Mouse (Mus musculus): ENCODE data around the gene Rps6kl1. TPM values are rescaled to one million over a fixed set of nuclear protein-coding genes. Genes with fewer than 3 reads are reported as not detected.

Gene Rps6kl1
- total RNA-seq, 2 experiments from 2014 or later: 4.3 to 4.8 TPM

DNA sequence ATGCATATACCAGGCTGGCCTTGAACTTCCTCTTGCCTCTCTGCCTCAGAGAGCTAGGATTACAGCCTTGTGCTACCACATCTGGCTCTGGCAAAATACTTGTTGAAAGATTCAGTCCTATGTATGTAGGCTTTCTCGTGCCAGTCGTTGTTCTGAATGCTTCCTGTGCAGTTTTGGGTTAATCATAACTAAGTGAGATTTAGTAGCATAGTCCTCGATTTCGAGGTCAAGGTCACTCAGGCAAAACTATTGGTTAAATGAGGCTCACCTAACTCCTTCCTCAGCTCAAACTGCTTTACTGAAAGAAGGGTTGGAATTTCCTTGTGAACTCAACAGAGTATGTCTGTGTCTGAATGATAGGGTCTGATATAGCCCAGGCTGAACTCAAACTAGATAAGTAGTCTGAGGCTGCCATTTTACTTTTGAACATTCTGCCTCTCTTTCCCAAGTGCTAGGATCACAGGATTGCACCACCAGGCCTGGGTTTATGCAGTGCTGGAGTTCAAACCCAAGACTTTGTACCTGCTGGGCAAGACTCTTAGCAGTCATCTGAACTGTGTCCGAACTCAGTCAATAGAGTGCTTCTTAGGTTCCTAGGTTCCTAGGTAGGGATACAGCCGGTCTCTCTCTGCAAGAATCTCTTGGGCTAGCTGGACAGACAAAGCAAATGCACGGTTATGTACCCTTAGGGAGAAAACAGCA lies 38.4 kb downstream of the Rps6kl1 start:
- intact Hi-C loops (cut with DNase I): no loop called here
- no peak for DNase-seq

DNA sequence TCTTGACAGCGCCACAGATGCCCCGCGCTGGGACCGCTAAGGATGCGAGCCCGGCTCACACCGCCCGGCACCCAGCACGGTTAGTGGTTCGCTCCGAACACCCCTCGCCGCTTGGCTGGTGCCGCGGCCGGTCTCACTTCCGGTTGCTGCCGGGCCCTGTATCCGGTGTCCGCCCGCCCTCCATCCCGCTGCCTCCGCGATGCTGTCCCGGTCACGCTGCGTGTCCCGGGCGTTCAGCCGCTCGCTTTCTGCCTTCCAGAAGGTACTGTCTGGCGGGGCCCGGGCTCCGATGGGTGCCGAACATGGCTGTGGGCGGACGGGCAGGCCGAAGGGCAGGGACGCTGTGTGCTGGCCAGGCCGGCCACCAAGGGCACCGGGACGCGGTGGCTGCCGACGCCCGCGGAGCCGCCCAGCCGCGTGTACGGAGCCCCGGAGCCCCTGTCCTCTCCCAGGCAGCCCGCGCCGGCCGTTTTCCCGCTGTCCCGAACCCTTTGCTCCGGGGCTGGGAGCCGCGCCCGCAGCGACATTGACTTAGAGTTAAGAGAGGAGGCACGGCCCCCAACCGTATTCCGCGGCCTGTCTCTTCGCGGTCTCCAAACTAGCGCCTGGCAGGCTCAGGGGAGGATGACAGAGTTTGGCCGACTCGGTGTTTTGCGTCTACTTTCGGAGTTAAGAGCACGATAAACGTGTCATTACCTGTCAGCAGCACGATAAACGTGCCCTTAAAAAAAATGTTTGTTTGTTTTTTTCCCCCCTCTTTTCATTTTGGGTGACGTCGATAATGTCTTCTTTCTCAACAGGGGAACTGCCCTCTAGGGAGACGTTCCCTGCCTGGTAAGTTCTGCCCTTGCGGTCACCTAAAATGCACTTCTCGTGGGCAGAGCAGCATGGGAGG lies 40.1 kb downstream of the Rps6kl1 start, which contains the start of the genes Prox2 and Dlst:
Gene Prox2 (minus strand): TSS at position 62 of the 895 bp plus-strand sequence.
Gene Dlst (plus strand): TSS at position 136 of the 895 bp plus-strand sequence.
- intact Hi-C loops (cut with DNase I): no loop called here
- peak; percentile 91 to 93 for DNase-seq

DNA sequence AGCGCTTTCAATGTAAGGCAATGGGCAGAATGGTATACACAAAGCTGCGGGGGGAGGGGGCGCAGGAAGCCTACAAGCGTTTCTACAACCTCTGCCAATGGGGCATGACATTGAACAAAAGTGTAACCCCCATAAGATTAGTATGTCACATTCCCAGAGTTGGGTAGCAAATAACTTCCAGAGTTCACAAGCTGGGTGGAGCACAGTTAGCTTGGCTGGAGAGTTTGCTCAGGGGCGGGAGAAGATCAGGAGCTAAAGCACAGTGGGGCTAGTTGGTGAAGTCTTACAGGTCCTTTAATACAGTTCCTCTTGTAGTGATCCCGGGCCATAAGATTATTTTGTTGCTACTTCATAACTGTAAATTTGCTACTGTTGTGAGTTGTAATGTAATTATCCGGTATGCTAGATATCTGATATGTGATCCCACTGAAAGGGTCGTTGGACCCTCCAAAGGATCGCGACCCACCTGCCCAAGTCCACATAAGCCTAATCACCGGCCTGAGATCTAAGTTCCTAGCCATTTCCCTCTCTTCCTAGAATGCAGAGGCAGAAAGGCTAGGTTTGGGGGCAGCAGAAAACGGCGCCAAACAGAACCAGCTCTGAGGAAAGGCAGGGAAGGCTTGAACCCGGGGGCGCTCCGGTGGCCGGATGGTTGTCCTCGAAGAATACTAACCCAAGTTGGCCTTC lies 40.9 kb downstream of the Rps6kl1 start:
- intact Hi-C loops (cut with DNase I): no loop called here
- peak in 1 of 2 experiments; percentile 18 for DNase-seq

DNA sequence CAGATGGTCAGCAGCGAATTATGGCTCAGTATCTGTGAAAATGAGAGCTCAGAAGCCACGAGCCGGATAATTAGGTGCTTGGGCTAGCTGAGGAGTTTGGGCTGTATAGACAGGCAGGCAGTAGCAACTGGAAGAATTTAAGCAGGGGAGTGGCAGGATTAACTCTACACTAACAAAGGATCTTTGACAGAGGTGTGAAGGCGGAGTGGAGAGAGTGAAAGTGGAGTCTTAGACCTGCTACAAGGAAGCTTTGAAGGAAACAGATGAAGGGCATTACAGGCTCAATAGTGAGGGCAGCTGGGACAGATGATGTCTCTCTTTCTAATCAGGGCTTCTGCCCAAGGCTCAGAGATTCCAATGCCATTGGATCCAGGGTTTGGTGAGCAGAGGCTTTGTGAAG lies 41.6 kb downstream of the Rps6kl1 start:
- intact Hi-C loops (cut with DNase I): no loop called here
- DNase-seq: no peak

DNA sequence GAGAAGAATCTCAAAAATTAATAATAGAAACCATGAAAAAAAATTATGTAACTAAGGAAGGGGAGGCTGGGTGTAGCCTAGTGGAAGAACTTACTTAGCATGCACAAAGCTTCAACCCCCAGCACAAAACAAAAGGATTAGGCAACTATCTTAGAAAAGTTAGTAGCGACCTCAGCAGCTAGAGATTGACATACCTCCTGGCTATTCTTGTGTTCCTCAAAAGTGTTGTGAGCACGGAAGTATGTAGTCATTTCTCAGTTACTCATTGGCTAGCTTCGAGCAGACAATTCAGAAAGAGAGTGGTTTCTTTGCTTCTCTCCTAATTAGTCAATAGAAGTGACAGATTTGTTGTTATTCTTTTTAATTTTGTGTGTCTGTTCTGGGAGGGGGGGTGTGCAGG lies 42.4 kb downstream of the Rps6kl1 start:
- intact Hi-C loops (cut with DNase I): no loop called here
- no peak for DNase-seq

DNA sequence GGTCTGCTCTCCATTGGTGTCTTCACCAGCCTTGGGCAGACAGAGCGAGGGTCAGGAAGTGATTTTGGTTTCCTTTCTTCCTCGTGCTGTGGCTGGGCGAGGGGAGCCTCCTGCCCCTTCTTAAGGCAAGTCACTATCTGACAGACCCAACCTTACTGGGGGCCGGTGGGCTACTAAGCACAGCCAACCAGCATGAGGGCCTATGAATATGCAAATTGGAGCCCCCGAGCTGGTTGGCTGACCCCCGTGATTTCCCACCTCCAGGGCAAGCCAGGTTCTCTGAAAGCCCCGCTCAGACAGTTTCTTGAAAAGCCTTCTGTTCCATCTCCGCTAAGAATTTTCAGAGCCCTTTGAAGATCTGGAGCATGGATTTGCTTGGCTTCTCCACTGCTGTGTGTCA lies 44.8 kb downstream of the Rps6kl1 start:
- no peak for DNase-seq
- intact Hi-C loops (cut with DNase I): no loop called here

DNA sequence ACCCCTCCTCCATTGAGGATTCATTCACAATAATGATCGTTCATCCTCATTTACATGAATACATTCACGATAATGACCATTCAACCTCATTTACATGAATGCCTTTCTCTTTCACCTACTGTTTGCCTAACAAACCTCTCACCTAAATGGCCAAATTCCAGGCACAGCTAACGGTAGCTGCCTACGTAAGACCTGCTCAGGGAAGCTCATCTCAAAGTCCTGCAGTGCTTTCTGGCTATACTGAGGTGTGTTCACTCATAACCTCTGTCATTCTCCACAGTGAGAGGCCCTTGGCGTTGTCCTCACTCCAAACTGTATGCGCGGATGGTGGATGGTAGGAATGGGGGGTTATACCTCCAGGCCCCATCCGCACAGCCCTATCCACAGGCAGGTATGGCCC lies 46.3 kb downstream of the Rps6kl1 start:
- intact Hi-C loops (cut with DNase I): no loop called here
- DNase-seq: no peak

DNA sequence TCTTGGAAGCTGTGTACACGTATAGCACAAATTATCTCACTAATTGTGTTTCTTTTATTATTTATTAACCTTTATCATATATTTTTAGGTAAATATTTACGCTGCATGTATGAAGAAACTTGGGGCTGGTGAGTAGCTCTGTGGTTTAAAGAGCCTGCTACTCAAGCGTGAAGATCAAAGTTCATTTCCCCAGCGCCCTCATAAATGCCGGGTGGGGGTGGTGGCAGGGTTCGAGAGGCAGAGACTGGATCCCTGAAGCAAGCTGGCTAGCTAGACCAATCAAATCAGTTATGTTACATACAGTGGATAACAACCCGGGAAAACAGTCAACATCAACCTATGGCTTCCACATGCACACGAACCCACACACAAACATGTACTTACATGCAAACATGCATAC lies 48.0 kb downstream of the Rps6kl1 start:
- intact Hi-C loops (cut with DNase I): no loop called here
- DNase-seq: no peak

DNA sequence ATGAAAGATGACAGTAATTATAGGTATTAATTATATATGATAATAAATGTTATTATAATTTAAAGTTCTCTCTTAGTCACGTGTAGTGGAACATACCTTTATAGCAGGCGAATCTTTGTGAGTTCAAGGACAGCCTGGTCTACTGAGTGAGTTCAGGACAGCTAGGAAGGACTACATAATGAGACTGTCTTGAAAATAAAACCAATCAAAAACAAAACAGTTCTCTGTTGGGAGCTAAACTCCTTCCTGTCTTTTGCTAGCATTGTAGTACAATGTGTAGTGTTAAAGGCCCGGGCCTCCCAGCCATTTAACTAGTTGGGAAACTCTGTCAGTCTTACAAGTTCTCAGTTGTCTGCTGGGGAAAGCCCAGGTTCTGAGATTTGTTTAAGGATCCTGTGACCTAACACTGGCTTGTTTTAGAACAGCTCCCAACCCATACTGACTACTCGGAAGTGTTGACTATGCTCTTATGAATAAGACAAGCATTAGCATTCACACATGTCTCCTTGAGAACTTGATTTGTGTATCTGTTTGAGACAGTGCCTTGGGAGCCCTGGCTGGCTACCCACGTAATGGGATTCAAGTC lies 49.5 kb downstream of the Rps6kl1 start:
- DNase-seq: no peak
- intact Hi-C loops (cut with DNase I): no loop called here

DNA sequence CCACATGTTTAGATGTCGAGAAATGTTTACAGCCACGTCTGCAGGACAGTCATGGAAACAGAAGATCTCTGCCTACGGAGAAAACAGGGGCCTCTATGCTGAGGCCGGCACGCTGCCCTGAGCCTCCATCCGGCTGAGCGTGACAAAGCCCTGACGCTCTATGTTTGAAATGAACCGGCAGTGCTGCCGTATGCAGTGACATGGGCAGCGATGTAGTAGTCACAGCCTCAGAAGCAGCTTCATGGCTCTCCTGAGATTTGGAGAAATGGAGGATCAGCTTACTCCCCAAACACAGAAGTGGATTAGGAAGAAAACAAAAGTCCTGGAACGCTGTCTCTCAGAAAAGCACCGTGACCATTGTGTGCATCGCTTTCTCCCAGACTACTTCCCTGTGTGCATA lies 50.1 kb downstream of the Rps6kl1 start:
- intact Hi-C loops (cut with DNase I): no loop called here
- DNase-seq: no peak

DNA sequence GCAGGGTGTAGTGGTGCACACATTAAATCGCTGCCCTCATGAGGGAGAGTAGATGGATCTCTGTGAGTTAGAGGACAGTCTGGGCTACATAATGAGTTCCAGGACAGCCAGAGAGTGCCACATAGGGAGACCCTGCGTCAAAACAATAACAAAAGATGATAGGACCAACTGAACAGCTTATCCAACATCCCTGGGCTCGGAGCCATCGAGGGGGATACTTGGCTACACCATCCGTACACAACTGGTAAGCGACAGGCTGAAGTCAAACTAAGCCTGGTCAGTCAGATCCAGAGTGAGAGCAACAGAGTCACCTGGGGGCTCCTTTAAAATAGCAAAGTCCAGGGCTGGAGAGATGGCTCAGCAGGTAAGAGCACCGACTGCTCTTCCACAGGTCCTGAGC lies 55.2 kb downstream of the Rps6kl1 start:
- intact Hi-C loops (cut with DNase I): no loop called here

DNA sequence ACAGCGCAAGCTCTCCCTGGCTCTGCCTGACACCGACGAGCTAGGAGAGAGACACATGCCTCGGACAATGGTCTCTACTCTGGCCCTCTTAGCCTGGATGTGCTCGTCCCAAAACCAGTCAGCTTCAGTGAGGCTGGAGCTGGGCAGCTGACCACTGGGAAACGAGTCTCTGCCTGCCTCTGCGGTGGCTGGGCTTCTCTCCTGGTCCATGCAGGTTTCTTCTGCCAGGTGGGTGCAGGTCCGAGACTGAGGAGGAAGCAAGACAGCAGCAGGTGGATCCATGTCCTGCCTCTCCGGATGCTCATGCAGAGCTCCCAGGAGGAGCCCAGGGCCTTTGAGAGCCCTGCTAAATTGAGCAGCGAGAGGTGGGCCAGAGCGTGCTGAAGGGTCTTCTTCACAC lies 55.9 kb downstream of the Rps6kl1 start:
- no peak for DNase-seq
- intact Hi-C loops (cut with DNase I): no loop called here

More for the DNA sequence above, 55.2 kb downstream of the Rps6kl1 start:
- no peak for DNase-seq

DNA sequence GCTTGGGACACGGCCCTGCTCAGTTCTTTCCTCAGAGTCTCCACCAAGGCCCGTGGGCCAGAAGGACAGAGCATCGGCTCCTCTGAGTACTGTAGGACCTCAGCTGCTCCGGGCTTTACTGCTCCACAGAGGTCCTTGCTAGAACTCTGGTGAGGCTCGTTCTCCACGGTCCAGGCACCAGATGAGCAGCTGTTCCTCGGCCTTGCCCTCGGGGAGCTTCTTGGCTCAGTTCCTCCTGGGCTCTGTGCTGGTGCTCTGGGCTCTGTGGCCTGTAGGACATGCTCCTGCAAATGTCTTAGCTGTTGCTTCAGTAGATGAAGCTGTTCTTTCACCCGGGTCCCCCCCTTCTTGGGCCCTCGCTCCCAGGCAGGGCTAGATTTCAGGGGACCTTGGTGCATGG lies 56.4 kb downstream of the Rps6kl1 start:
- intact Hi-C loops (cut with DNase I): no loop called here
- DNase-seq: peak; percentile 51 to 53

DNA sequence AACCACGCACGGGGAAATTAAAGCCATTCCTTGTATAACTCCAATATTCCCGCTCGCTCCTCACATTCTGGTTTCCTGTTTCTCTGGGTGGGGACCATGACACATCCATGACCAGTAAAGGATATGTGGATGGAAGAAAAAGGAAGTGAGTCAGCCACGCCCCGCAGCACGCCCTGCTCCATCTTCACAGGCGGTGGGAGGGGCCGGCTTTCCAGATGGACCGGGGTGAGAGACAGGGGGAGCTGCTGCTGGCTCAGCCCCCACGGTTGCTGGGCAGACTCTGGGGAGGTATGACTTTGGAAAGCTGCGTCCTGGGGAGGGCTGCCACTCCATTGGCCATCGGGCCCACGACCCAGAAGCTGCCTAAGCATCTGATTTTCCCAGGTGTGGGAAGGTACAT lies 57.1 kb downstream of the Rps6kl1 start:
- peak; percentile 63 to 66 for DNase-seq
- intact Hi-C loops (cut with DNase I): no loop called here

DNA sequence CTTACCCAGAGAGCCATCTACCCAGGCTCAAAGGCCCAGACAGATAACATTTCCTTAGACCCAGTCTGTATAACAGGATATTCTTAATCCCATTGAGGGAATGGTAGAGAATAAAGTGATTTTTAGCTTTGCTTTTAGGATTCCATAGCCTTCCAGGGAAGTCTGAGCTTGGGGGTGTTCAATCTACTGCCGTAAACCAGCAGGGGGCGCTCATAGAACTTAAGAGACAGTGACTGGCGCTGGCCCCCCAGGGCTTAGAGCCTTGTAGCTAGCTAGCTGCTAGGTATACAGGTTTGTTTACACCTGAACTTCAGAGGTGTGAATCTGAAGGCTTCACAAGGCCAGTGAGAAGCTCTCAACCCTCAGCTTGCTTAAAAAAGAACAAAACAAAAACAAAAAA lies 58.9 kb downstream of the Rps6kl1 start:
- intact Hi-C loops (cut with DNase I): loop anchor here (2.0 kb wide), 1 partner anchor 213 kb away; no protein-coding TSS in a partner anchor
- DNase-seq: peak; percentile 76 to 84

DNA sequence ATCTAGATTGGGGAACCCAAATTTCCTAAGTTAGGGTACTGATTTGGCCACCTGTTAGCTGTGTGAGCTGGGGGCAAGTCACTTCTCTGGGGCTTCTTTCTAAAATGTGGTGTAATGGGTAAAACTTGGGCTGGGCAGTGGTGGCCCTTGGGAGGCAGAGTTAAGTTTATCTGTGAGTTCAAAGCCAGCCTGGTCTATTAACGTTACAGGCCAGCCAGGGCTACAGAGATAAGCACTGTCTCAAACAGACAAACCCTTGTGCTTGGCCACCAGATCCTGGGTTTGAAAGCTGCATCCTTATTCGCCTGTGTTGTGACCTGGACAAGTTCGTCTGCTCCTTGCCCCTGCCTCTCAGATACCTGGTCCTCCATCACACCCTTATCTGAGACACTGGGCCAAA lies 59.9 kb downstream of the Rps6kl1 start:
- intact Hi-C loops (cut with DNase I): no loop called here
- no peak for DNase-seq

DNA sequence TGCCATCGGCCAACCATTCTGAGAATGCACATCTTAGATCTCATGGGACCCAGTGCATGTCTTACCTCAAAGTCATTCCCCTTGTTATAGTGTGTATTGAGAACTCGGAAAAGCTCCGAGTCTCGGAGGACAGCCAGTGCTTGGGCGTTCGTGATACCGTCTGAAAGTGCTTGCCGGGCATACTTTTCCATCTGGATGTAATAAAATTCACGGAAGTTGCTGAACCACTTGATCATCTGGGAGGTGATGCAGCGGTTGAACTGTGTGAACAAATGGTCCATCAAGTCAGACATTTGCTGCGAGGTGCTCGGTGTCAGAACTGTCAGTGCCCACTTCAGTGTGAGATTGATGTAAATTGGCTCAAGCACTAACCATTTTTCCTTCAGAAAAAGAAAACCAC lies 63.2 kb downstream of the Rps6kl1 start:
- intact Hi-C loops (cut with DNase I): no loop called here
- DNase-seq: no peak

Measured in heart, postnatal 14 days (tissue).